Mouse (Mus musculus): ENCODE results near the gene Chmp6. TPM values are rescaled to one million over a fixed set of nuclear protein-coding genes. Genes with fewer than 3 reads are reported as not detected.

Chmp6 gene
- polyA plus RNA-seq, 1 experiment = 64.9 TPM

DNA sequence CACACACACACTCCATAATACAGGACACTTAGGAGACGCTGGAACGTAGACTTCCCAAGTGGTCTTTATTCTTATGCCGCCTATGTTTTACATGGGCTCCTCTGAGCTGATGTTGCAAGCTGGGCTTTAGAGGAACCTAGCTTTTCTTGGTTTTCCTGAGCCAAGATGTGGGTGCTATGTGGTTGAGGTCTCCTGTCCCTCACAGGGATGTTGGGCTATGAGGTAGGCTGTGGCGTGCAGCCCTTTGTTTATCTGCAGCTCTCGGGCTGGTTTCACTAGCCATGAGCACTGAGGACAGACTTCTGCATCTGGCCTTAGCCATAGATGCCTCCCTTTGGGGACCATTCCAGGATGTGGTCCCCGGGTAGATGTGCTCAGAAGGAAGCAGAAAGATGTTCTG lies 47.4 kb downstream of the Chmp6 start:
- Histone ChIP-seq H3K36me3 (ENCODE audit: control insufficient read depth, insufficient read depth) (peaks cover 87% of the 10 kb centered on the region), H3K79me2 (ENCODE audit: control insufficient read depth, insufficient read depth) (peaks cover 94% of the 10 kb centered on the region), H3K4me3 (ENCODE audit: insufficient read depth, poor library complexity, severe bottlenecking) (no peak overlapping the region), H3ac (ENCODE audit: control insufficient read depth, insufficient read length, low read depth) (no peak overlapping the region), H3K27me3 (ENCODE audit: control insufficient read depth, insufficient read depth, insufficient read length) (no peaks in the 10 kb centered on the region), H3K79me3 (ENCODE audit: low read depth) (peaks cover 39% of the 10 kb centered on the region)
- TF ChIP-seq USF1 (IDR thresholded peaks at IDR 0.05; ENCODE audit: low read depth) = no peak

DNA sequence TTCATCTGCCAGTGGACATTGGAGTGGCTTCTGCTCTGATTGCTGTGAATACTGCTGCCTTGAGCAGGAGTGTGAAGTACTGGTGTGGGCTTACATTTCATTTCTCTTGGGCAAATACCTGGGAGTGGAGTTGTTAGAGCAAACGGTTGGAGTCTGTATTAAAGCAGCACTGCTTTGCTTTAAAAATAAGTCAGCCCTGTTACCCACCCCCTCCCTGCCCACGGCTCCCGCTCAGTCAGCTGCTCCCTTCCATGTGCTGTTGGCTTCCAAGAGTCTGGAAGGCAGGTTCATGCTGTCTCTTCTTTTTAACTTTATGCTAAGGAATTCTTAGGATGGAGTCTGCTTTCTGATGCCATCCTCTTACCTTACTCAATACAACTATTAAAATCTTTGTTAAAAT lies 48.3 kb downstream of the Chmp6 start:
- Histone ChIP-seq H3K79me3 (ENCODE audit: low read depth) (peaks cover 31% of the 10 kb centered on the region), H3K27me3 (ENCODE audit: control insufficient read depth, insufficient read depth, insufficient read length) (no peaks in the 10 kb centered on the region), H3K4me3 (ENCODE audit: insufficient read depth, poor library complexity, severe bottlenecking) (no peak overlapping the region), H3K36me3 (ENCODE audit: control insufficient read depth, insufficient read depth) (peaks cover 96% of the 10 kb centered on the region), H3K79me2 (ENCODE audit: control insufficient read depth, insufficient read depth) (peaks cover 94% of the 10 kb centered on the region), H3ac (ENCODE audit: control insufficient read depth, insufficient read length, low read depth) (no peak overlapping the region)
- TF ChIP-seq MAX (IDR thresholded peaks at IDR 0.05) (no peak), USF1 (IDR thresholded peaks at IDR 0.05; ENCODE audit: low read depth) (no peak), FOSL1 (IDR thresholded peaks at IDR 0.05; ENCODE audit: insufficient read depth, low read length, poor library complexity, severe bottlenecking) (no peak), CEBPB (IDR thresholded peaks at IDR 0.05; ENCODE audit: low read depth) (no peak)

- H3K79me3 ChIP-seq (ENCODE audit: low read depth) = peaks cover 16% of the 10 kb centered on the region
- peaks cover 94% of the 10 kb centered on the region for H3K36me3 ChIP-seq (ENCODE audit: control insufficient read depth, insufficient read depth)
- no peak overlapping the region for H3K4me3 ChIP-seq (ENCODE audit: insufficient read depth, poor library complexity, severe bottlenecking)
- peaks cover 86% of the 10 kb centered on the region for H3K79me2 ChIP-seq (ENCODE audit: control insufficient read depth, insufficient read depth)
- H3K27me3 ChIP-seq (ENCODE audit: control insufficient read depth, insufficient read depth, insufficient read length) = no peaks in the 10 kb centered on the region
- TF ChIP-seq CEBPB (IDR thresholded peaks at IDR 0.05; ENCODE audit: low read depth) (no peak), MYOD1 (IDR thresholded peaks at IDR 0.05; ENCODE audit: control insufficient read depth, insufficient read length, low read depth) (no peak), USF1 (IDR thresholded peaks at IDR 0.05; ENCODE audit: low read depth) (no peak), MAX (IDR thresholded peaks at IDR 0.05) (no peak), MYOG (IDR thresholded peaks at IDR 0.05; ENCODE audit: control insufficient read depth, extremely low read depth, insufficient read length) (no peak), FOSL1 (IDR thresholded peaks at IDR 0.05; ENCODE audit: insufficient read depth, low read length, poor library complexity, severe bottlenecking) (no peak)
- no peak overlapping the region for H3ac ChIP-seq (ENCODE audit: control insufficient read depth, insufficient read length, low read depth)
Observed at GRCm38 (mm10) chr11:119965053-119965452, 51.8 kb downstream of the Chmp6 start.

DNA sequence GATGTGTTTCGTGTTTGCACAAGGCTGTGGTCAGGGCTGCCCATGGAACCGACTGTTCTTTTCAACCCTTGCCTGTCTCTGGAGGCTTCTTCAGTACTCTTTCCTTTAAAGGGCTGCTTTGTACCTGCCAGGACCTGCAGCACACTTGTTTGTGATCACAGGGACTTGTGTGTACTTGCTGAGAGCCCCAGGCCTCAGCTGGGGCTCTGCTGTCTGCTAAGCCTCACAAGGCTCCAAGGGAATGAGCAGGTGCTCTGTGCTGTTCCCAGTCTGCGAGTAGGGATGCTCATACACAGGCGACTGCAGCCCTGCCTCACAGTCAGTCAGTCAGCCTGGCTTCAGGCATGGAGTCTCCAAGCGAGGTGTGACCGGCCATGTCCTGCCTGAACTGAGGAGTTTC lies 53.1 kb downstream of the Chmp6 start:
- Histone ChIP-seq H3ac (ENCODE audit: control insufficient read depth, insufficient read length, low read depth) (no peak overlapping the region), H3K79me3 (ENCODE audit: low read depth) (peaks cover 22% of the 10 kb centered on the region), H3K36me3 (ENCODE audit: control insufficient read depth, insufficient read depth) (peaks cover 94% of the 10 kb centered on the region), H3K79me2 (ENCODE audit: control insufficient read depth, insufficient read depth) (peaks cover 87% of the 10 kb centered on the region), H3K4me3 (ENCODE audit: insufficient read depth, poor library complexity, severe bottlenecking) (no peak overlapping the region), H3K27me3 (ENCODE audit: control insufficient read depth, insufficient read depth, insufficient read length) (no peaks in the 10 kb centered on the region)
- TF ChIP-seq CEBPB (IDR thresholded peaks at IDR 0.05; ENCODE audit: low read depth) = no peak
- no peak for TF ChIP-seq FOSL1 (IDR thresholded peaks at IDR 0.05; ENCODE audit: insufficient read depth, low read length, poor library complexity, severe bottlenecking)
- no peak for TF ChIP-seq USF1 (IDR thresholded peaks at IDR 0.05; ENCODE audit: low read depth)
- no peak for TF ChIP-seq MAX (IDR thresholded peaks at IDR 0.05)
- no peak for TF ChIP-seq CTCF (IDR thresholded peaks at IDR 0.05; ENCODE audit: control insufficient read depth, insufficient read depth, insufficient read length)
- TF ChIP-seq MYOD1 (IDR thresholded peaks at IDR 0.05; ENCODE audit: control insufficient read depth, insufficient read length, low read depth) = no peak
- no peak for TF ChIP-seq MYOG (IDR thresholded peaks at IDR 0.05; ENCODE audit: control insufficient read depth, extremely low read depth, insufficient read length)

DNA sequence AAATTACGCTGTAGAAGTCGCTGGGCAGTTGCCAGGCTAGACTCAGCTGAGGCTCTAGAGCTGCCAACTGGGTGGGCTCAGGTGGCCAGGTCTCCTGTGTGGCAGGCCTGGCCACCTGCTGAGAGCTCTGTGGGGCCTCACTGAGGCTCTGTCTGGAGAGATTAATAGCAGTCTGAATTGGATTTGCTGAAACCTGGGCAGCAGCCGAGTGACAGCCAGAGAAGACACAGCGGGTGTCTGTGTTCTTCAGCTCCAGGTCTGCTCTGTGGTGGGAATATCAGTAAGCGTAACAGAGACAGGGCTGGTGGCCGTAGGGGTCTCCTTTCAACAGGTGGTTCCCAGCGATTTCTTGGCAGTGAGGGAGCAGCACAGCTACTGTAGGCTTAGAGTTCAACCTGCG lies 54.2 kb downstream of the Chmp6 start:
- TF ChIP-seq CTCF (IDR thresholded peaks at IDR 0.05; ENCODE audit: control insufficient read depth, insufficient read depth, insufficient read length) (no peak), MAX (IDR thresholded peaks at IDR 0.05) (no peak), CEBPB (IDR thresholded peaks at IDR 0.05; ENCODE audit: low read depth) (no peak), USF1 (IDR thresholded peaks at IDR 0.05; ENCODE audit: low read depth) (no peak), MYOG (IDR thresholded peaks at IDR 0.05; ENCODE audit: control insufficient read depth, extremely low read depth, insufficient read length) (no peak), MYOD1 (IDR thresholded peaks at IDR 0.05; ENCODE audit: control insufficient read depth, insufficient read length, low read depth) (no peak), FOSL1 (IDR thresholded peaks at IDR 0.05; ENCODE audit: insufficient read depth, low read length, poor library complexity, severe bottlenecking) (no peak)
- H3K79me2 ChIP-seq (ENCODE audit: control insufficient read depth, insufficient read depth) = peaks cover 88% of the 10 kb centered on the region
- no peak overlapping the region for H3ac ChIP-seq (ENCODE audit: control insufficient read depth, insufficient read length, low read depth)
- H3K4me3 ChIP-seq (ENCODE audit: insufficient read depth, poor library complexity, severe bottlenecking) = no peak overlapping the region
- H3K79me3 ChIP-seq (ENCODE audit: low read depth) = peaks cover 28% of the 10 kb centered on the region
- no peaks in the 10 kb centered on the region for H3K27me3 ChIP-seq (ENCODE audit: control insufficient read depth, insufficient read depth, insufficient read length)
- peaks cover 94% of the 10 kb centered on the region for H3K36me3 ChIP-seq (ENCODE audit: control insufficient read depth, insufficient read depth)

DNA sequence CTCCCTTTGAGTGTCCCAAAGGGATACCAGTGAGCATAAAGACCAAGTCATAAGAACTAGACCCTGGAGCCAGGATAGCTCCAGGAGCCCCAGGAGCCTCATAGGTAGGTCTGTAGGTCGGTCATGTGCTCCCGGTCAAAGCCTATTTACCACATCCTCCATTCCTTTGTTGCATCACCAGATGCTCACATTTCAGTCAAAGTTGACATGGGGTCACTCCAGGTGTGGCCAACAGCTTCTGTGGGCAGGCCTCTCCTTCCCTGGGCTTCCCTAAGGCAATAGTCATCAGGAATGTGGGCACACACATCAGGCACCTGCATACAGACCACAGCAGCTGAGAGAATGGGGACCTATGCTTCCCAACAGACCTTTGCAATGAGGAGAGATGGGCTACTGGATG lies 54.7 kb downstream of the Chmp6 start:
- Histone ChIP-seq H3K4me3 (ENCODE audit: insufficient read depth, poor library complexity, severe bottlenecking) (no peak overlapping the region), H3ac (ENCODE audit: control insufficient read depth, insufficient read length, low read depth) (no peak overlapping the region), H3K79me3 (ENCODE audit: low read depth) (peaks cover 28% of the 10 kb centered on the region), H3K27me3 (ENCODE audit: control insufficient read depth, insufficient read depth, insufficient read length) (no peaks in the 10 kb centered on the region), H3K36me3 (ENCODE audit: control insufficient read depth, insufficient read depth) (peaks cover 94% of the 10 kb centered on the region), H3K79me2 (ENCODE audit: control insufficient read depth, insufficient read depth) (peaks cover 86% of the 10 kb centered on the region)
- TF ChIP-seq FOSL1 (IDR thresholded peaks at IDR 0.05; ENCODE audit: insufficient read depth, low read length, poor library complexity, severe bottlenecking) = no peak
- peak; percentile 23 for TF ChIP-seq CEBPB (IDR thresholded peaks at IDR 0.05; ENCODE audit: low read depth)

Other genes starting within 250 kb of the Chmp6 start
- 41.5 TPM for gene Baiap2, start 29.3 kb downstream of the Chmp6 start, polyA plus RNA-seq (2012; fragmentation: generic; extraction: Trizol)
- gene Aatk, start 133.7 kb downstream of the Chmp6 start, polyA plus RNA-seq (2012; fragmentation: generic; extraction: Trizol) = not detected
- gene Cep131, start 173.4 kb downstream of the Chmp6 start, polyA plus RNA-seq (2012; fragmentation: generic; extraction: Trizol) = 11.6 TPM
- 10.0 TPM for gene Tepsin, start 185.3 kb downstream of the Chmp6 start, polyA plus RNA-seq (2012; fragmentation: generic; extraction: Trizol)
- gene Ndufaf8, start 185.5 kb downstream of the Chmp6 start, polyA plus RNA-seq (2012; fragmentation: generic; extraction: Trizol) = 59.0 TPM
- gene Slc38a10, start 237.9 kb downstream of the Chmp6 start, polyA plus RNA-seq (2012; fragmentation: generic; extraction: Trizol) = 71.6 TPM

Data from C2C12 (cell line).